Mouse (Mus musculus): ENCODE data around the gene Zic5. TPM values are rescaled to one million over a fixed set of nuclear protein-coding genes. Genes with fewer than 3 reads are reported as not detected.

The Zic5 gene
- total and polyA plus RNA-seq, 3 experiments, result not detected

- Histone ChIP-seq H3K4me3 (no peak overlapping the region), H3K4me1 (ENCODE audit: control insufficient read depth, insufficient read depth, low read length) (no peaks in the 10 kb centered on the region), H3K79me2 (replicated peaks; ENCODE audit: control insufficient read depth, insufficient read depth, low read length) (no peaks in the 10 kb centered on the region), H3K36me3 (ENCODE audit: control insufficient read depth, insufficient read depth, low read length) (no peaks in the 10 kb centered on the region), H3K9ac (ENCODE audit: low read depth, low read length) (no peak overlapping the region), H3K27me3 (ENCODE audit: control insufficient read depth, insufficient read depth, low read length) (peaks cover 29% of the 10 kb centered on the region), H3K27ac (no peak overlapping the region)
- TF ChIP-seq EP300 (IDR thresholded peaks at IDR 0.05; ENCODE audit: insufficient read depth, low read depth, low read length), result no peak
- TF ChIP-seq POLR2A (IDR thresholded peaks at IDR 0.05; ENCODE audit: insufficient read depth, low read depth, low read length), result no peak
- TF ChIP-seq CTCF (IDR thresholded peaks at IDR 0.05), result no peak
- intact Hi-C loops (cut with DNase I), result loop anchor here (5.0 kb wide), 1 partner anchor 49 kb away; the partner anchor contains the start of gene Pcca
- 11% methylated on average over 5 of the region's 5 CpGs for WGBS
- DNase-seq, result no peak
Measured at GRCm38 (mm10) chr14:122483024-122483385, 17.5 kb upstream of the Zic5 start.

- WGBS, result 7% methylated on average over 37 of the region's 38 CpGs
Measured at GRCm38 (mm10) chr14:122482081-122483023, 16.9 kb upstream of the Zic5 start.

GRCm38 (mm10) chr14:122481181-122481580 is 15.7 kb upstream of the Zic5 start:
- H3K27ac ChIP-seq, result no peak overlapping the region
- peaks cover 38% of the 10 kb centered on the region for H3K27me3 ChIP-seq (ENCODE audit: control insufficient read depth, insufficient read depth, low read length)
- no peaks in the 10 kb centered on the region for H3K79me2 ChIP-seq (replicated peaks; ENCODE audit: control insufficient read depth, insufficient read depth, low read length)
- no peak for TF ChIP-seq CTCF (IDR thresholded peaks at IDR 0.05)
- no peak for TF ChIP-seq POLR2A (IDR thresholded peaks at IDR 0.05; ENCODE audit: insufficient read depth, low read depth, low read length)
- no peak for TF ChIP-seq EP300 (IDR thresholded peaks at IDR 0.05; ENCODE audit: insufficient read depth, low read depth, low read length)
- WGBS, result 15% methylated on average over 15 of the region's 15 CpGs
- no peak for DNase-seq
- no peak overlapping the region for H3K4me3 ChIP-seq
- H3K4me1 ChIP-seq (ENCODE audit: control insufficient read depth, insufficient read depth, low read length), result no peaks in the 10 kb centered on the region
- intact Hi-C loops (cut with DNase I), result loop anchor here (5.0 kb wide), 1 partner anchor 51 kb away; the partner anchor contains the start of gene Pcca
- H3K9ac ChIP-seq (ENCODE audit: low read depth, low read length), result no peak overlapping the region
- H3K36me3 ChIP-seq (ENCODE audit: control insufficient read depth, insufficient read depth, low read length), result no peaks in the 10 kb centered on the region

More at GRCm38 (mm10) chr14:122482081-122483023, 16.9 kb upstream of the Zic5 start:
- peaks cover 30% of the 10 kb centered on the region for H3K27me3 ChIP-seq (ENCODE audit: control insufficient read depth, insufficient read depth, low read length)
- TF ChIP-seq CTCF (IDR thresholded peaks at IDR 0.05) (no peak), EP300 (IDR thresholded peaks at IDR 0.05; ENCODE audit: insufficient read depth, low read depth, low read length) (no peak), POLR2A (IDR thresholded peaks at IDR 0.05; ENCODE audit: insufficient read depth, low read depth, low read length) (no peak)
- H3K79me2 ChIP-seq (replicated peaks; ENCODE audit: control insufficient read depth, insufficient read depth, low read length), result no peaks in the 10 kb centered on the region
- H3K4me1 ChIP-seq (ENCODE audit: control insufficient read depth, insufficient read depth, low read length), result no peaks in the 10 kb centered on the region
- no peak overlapping the region for H3K9ac ChIP-seq (ENCODE audit: low read depth, low read length)
- no peak overlapping the region for H3K27ac ChIP-seq
- DNase-seq, result no peak
- H3K4me3 ChIP-seq, result no peak overlapping the region
- H3K36me3 ChIP-seq (ENCODE audit: control insufficient read depth, insufficient read depth, low read length), result no peaks in the 10 kb centered on the region
- intact Hi-C loops (cut with DNase I), result loop anchor here (5.0 kb wide), 1 partner anchor 50 kb away; the partner anchor contains the start of gene Pcca

GRCm38 (mm10) chr14:122480355-122480754 is 14.9 kb upstream of the Zic5 start:
- Histone ChIP-seq H3K27me3 (ENCODE audit: control insufficient read depth, insufficient read depth, low read length) (peaks cover 46% of the 10 kb centered on the region), H3K9ac (ENCODE audit: low read depth, low read length) (no peak overlapping the region), H3K4me1 (ENCODE audit: control insufficient read depth, insufficient read depth, low read length) (no peaks in the 10 kb centered on the region), H3K36me3 (ENCODE audit: control insufficient read depth, insufficient read depth, low read length) (no peaks in the 10 kb centered on the region), H3K4me3 (no peak overlapping the region), H3K79me2 (replicated peaks; ENCODE audit: control insufficient read depth, insufficient read depth, low read length) (no peaks in the 10 kb centered on the region), H3K27ac (no peak overlapping the region)
- WGBS, result 19% methylated on average over 2 of the region's 2 CpGs
- TF ChIP-seq CTCF (IDR thresholded peaks at IDR 0.05) (no peak), EP300 (IDR thresholded peaks at IDR 0.05; ENCODE audit: insufficient read depth, low read depth, low read length) (no peak), POLR2A (IDR thresholded peaks at IDR 0.05; ENCODE audit: insufficient read depth, low read depth, low read length) (no peak)
- intact Hi-C loops (cut with DNase I), result loop anchor here (5.0 kb wide), 1 partner anchor 52 kb away; the partner anchor contains the start of gene Pcca
- no peak for DNase-seq

GRCm38 (mm10) chr14:122479461-122480109 is 14.1 kb upstream of the Zic5 start:
- H3K36me3 ChIP-seq (ENCODE audit: control insufficient read depth, insufficient read depth, low read length), result no peaks in the 10 kb centered on the region
- TF ChIP-seq CTCF (IDR thresholded peaks at IDR 0.05) (no peak), POLR2A (IDR thresholded peaks at IDR 0.05; ENCODE audit: insufficient read depth, low read depth, low read length) (no peak), EP300 (IDR thresholded peaks at IDR 0.05; ENCODE audit: insufficient read depth, low read depth, low read length) (no peak)
- no peaks in the 10 kb centered on the region for H3K4me1 ChIP-seq (ENCODE audit: control insufficient read depth, insufficient read depth, low read length)
- 31% methylated on average over 17 of the region's 17 CpGs for WGBS
- no peak overlapping the region for H3K4me3 ChIP-seq
- intact Hi-C loops (cut with DNase I), result loop anchor here (5.0 kb wide), 1 partner anchor 53 kb away; the partner anchor contains the start of gene Pcca
- peaks cover 47% of the 10 kb centered on the region for H3K27me3 ChIP-seq (ENCODE audit: control insufficient read depth, insufficient read depth, low read length)
- no peak for DNase-seq
- no peaks in the 10 kb centered on the region for H3K79me2 ChIP-seq (replicated peaks; ENCODE audit: control insufficient read depth, insufficient read depth, low read length)
- H3K9ac ChIP-seq (ENCODE audit: low read depth, low read length), result no peak overlapping the region
- H3K27ac ChIP-seq, result no peak overlapping the region

Data from heart, adult 2 months (tissue).